Mouse (Mus musculus): ENCODE measurements around the gene Dbf4. TPM values are rescaled to one million over a fixed set of nuclear protein-coding genes. Genes with fewer than 3 reads are reported as not detected.
A peak's percentile ranks its signal among the peaks of the same experiment; 100 is the strongest.

The Dbf4 gene
- polyA plus RNA-seq (2015; fragmentation: Nextera tagmentation; extraction: Ambion mirVana): 27.2 and 30.2 TPM in 2 replicates

- H3K9me3 ChIP-seq: no peaks in the 10 kb centered on the region
- H3K4me2 ChIP-seq: peak within 1 kb of the TSS; percentile 69
- H3K9ac ChIP-seq: peak within 1 kb of the TSS; percentile 81
- WGBS: under 1% methylated on average over 92 of the region's 93 CpGs
- peak within 1 kb of the TSS; percentile 94 for H3K4me3 ChIP-seq
- peak; percentile 96 for ATAC-seq (ENCODE audit: insufficient number of reproducible peaks, low FRiP score, low TSS enrichment, low read depth)
- peaks cover 8% of the 10 kb centered on the region; the same call in 1 of the 2 replicates for H3K36me3 ChIP-seq
- H3K4me1 ChIP-seq: 0 out of 2 replicates have a peak, but pooled peaks cover 4% of the 10 kb centered on the region
- H3K27me3 ChIP-seq: no peaks in the 10 kb centered on the region
- peak within 1 kb of the TSS; percentile 86 for H3K27ac ChIP-seq
Measured at GRCm38 (mm10) chr5:8422157-8422931, at the start of gene Dbf4, which contains the start of gene Slc25a40. Gene Dbf4 (minus strand): TSS chr5:8422716. Gene Slc25a40 (plus strand): TSS chr5:8422850.

GRCm38 (mm10) chr5:8456561-8456960, 34.0 kb upstream of the Dbf4 start:
- Histone ChIP-seq H3K9ac (no peak overlapping the region), H3K27ac (no peak overlapping the region), H3K36me3 (peaks cover 15% of the 10 kb centered on the region), H3K4me2 (no peak overlapping the region), H3K4me3 (no peak overlapping the region), H3K27me3 (no peaks in the 10 kb centered on the region), H3K4me1 (no peaks in the 10 kb centered on the region), H3K9me3 (no peaks in the 10 kb centered on the region)
- ATAC-seq (ENCODE audit: insufficient number of reproducible peaks, low FRiP score, low TSS enrichment, low read depth): no peak
- WGBS: 82% methylated on average over 5 of the region's 5 CpGs

- Histone ChIP-seq H3K27me3 (no peaks in the 10 kb centered on the region), H3K4me3 (no peak overlapping the region), H3K4me1 (no peaks in the 10 kb centered on the region), H3K36me3 (peaks cover 16% of the 10 kb centered on the region), H3K9me3 (no peaks in the 10 kb centered on the region), H3K27ac (no peak overlapping the region), H3K4me2 (no peak overlapping the region), H3K9ac (no peak overlapping the region)
- ATAC-seq (ENCODE audit: insufficient number of reproducible peaks, low FRiP score, low TSS enrichment, low read depth): no peak
Measured at GRCm38 (mm10) chr5:8455565-8455964, 33.0 kb upstream of the Dbf4 start.

GRCm38 (mm10) chr5:8439095-8439494, 16.6 kb upstream of the Dbf4 start:
- H3K4me1 ChIP-seq: no peaks in the 10 kb centered on the region

GRCm38 (mm10) chr5:8437481-8438156, 15.1 kb upstream of the Dbf4 start:
- no peak overlapping the region for H3K9ac ChIP-seq
- no peak for ATAC-seq (ENCODE audit: insufficient number of reproducible peaks, low FRiP score, low TSS enrichment, low read depth)
- no peak overlapping the region for H3K27ac ChIP-seq
- no peak overlapping the region for H3K4me3 ChIP-seq
- no peaks in the 10 kb centered on the region for H3K27me3 ChIP-seq
- no peak overlapping the region for H3K4me2 ChIP-seq
- no peaks in the 10 kb centered on the region for H3K4me1 ChIP-seq
- 87% methylated on average over 5 of the region's 5 CpGs for WGBS
- H3K9me3 ChIP-seq: no peaks in the 10 kb centered on the region
- H3K36me3 ChIP-seq: peaks cover 15% of the 10 kb centered on the region; the same call in 1 of the 2 replicates

More at GRCm38 (mm10) chr5:8439095-8439494, 16.6 kb upstream of the Dbf4 start:
- Histone ChIP-seq H3K27ac (no peak overlapping the region), H3K9me3 (no peaks in the 10 kb centered on the region), H3K9ac (no peak overlapping the region), H3K36me3 (peaks cover 15% of the 10 kb centered on the region; the same call in 1 of the 2 replicates), H3K4me2 (no peak overlapping the region), H3K4me3 (no peak overlapping the region), H3K27me3 (no peaks in the 10 kb centered on the region)
- no peak for ATAC-seq (ENCODE audit: insufficient number of reproducible peaks, low FRiP score, low TSS enrichment, low read depth)
- WGBS: 70% methylated on average over 2 of the region's 2 CpGs

GRCm38 (mm10) chr5:8425899-8426298, 3.4 kb upstream of the Dbf4 start:
- Histone ChIP-seq H3K9ac (no peak overlapping the region), H3K4me3 (no peak overlapping the region), H3K4me1 (0 out of 2 replicates have a peak, but pooled peaks cover 4% of the 10 kb centered on the region), H3K36me3 (no peaks in the 10 kb centered on the region), H3K9me3 (no peaks in the 10 kb centered on the region), H3K4me2 (no peak overlapping the region), H3K27me3 (no peaks in the 10 kb centered on the region), H3K27ac (no peak overlapping the region)
- WGBS: 64% methylated on average over 5 of the region's 5 CpGs
- no peak for ATAC-seq (ENCODE audit: insufficient number of reproducible peaks, low FRiP score, low TSS enrichment, low read depth)

DNA sequence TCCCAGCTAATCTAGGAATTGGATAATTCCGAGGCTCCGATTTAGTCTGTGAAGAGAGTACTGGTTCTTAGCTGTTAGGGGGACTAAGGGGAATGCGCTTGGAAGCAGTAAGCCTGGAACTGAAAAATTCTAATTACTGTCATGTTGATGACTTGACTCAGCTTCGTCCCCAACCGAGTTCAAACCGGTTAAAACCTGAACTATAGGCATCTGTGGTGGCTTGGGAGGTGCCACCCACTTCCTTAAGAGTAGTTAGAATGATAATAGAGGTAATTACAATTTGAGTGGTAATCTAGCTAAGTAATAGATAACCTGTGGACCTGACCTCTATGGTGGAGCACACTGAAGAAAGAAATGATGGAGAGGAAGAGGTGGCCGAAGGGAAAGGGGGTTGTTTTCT, 1.6 kb upstream of the Dbf4 start:
- Histone ChIP-seq H3K4me1 (0 out of 2 replicates have a peak, but pooled peaks cover 4% of the 10 kb centered on the region), H3K36me3 (no peaks in the 10 kb centered on the region), H3K9me3 (no peaks in the 10 kb centered on the region), H3K27me3 (no peaks in the 10 kb centered on the region), H3K4me3 (peak overlapping the region; percentile 94), H3K4me2 (peak overlapping the region; percentile 69), H3K27ac (no peak overlapping the region), H3K9ac (no peak overlapping the region)
- ATAC-seq (ENCODE audit: insufficient number of reproducible peaks, low FRiP score, low TSS enrichment, low read depth): no peak
- WGBS: 26% methylated on average over 7 of the region's 7 CpGs

- no peaks in the 10 kb centered on the region for H3K27me3 ChIP-seq
- peak overlapping the region; percentile 81 for H3K9ac ChIP-seq
- H3K4me3 ChIP-seq: peak overlapping the region; percentile 94
- H3K9me3 ChIP-seq: no peaks in the 10 kb centered on the region
- peak overlapping the region; percentile 69 for H3K4me2 ChIP-seq
- 0 out of 2 replicates have a peak, but pooled peaks cover 4% of the 10 kb centered on the region for H3K4me1 ChIP-seq
- H3K27ac ChIP-seq: peak overlapping the region; percentile 76
- WGBS: under 1% methylated on average over 40 of the region's 40 CpGs
- no peak; the same call in 1 of the 2 replicates for ATAC-seq (ENCODE audit: insufficient number of reproducible peaks, low FRiP score, low TSS enrichment, low read depth)
- H3K36me3 ChIP-seq: no peaks in the 10 kb centered on the region; the same call in 1 of the 2 replicates
Measured at GRCm38 (mm10) chr5:8422932-8423928, 714 bp upstream of the Dbf4 start.

GRCm38 (mm10) chr5:8421424-8421823, 1.1 kb downstream of the Dbf4 start:
- no peak for ATAC-seq (ENCODE audit: insufficient number of reproducible peaks, low FRiP score, low TSS enrichment, low read depth)
- 6% methylated on average over 3 of the region's 3 CpGs for WGBS

DNA sequence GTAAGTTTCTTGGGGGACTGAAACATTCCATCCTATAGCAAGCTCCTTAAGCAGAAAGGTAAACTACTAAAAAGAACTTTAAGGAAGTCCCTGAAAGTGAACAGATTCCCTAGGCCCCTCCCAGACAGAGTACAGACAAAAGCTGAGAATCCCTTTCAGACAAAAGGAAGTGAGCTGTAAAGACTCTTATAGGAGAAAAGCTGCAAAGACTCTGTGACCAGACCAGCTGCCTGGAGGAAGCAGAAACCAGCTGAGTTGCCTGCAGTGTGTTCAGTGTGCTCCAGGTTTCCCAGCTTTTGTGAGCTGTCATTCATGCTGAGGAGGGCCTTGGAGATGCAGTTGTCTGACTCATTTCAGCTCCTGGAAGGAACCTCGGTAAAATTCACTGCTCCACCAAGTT, 5.1 kb downstream of the Dbf4 start:
- ATAC-seq (ENCODE audit: insufficient number of reproducible peaks, low FRiP score, low TSS enrichment, low read depth): no peak
- H3K27ac ChIP-seq: no peak overlapping the region

More at GRCm38 (mm10) chr5:8421424-8421823, 1.1 kb downstream of the Dbf4 start:
- H3K4me2 ChIP-seq: peak overlapping the region; percentile 69
- H3K4me1 ChIP-seq: 0 out of 2 replicates have a peak, but pooled peaks cover 4% of the 10 kb centered on the region
- no peaks in the 10 kb centered on the region for H3K27me3 ChIP-seq
- no peak overlapping the region for H3K9ac ChIP-seq
- peaks cover 9% of the 10 kb centered on the region; the same call in 1 of the 2 replicates for H3K36me3 ChIP-seq
- no peak overlapping the region for H3K27ac ChIP-seq
- H3K9me3 ChIP-seq: no peaks in the 10 kb centered on the region
- peak overlapping the region; percentile 94 for H3K4me3 ChIP-seq

More for the DNA sequence above, 5.1 kb downstream of the Dbf4 start:
- 61% methylated on average over 1 of the region's 1 CpGs for WGBS
- H3K4me2 ChIP-seq: no peak overlapping the region
- peaks cover 12% of the 10 kb centered on the region; the same call in 1 of the 2 replicates for H3K36me3 ChIP-seq
- H3K4me1 ChIP-seq: 0 out of 2 replicates have a peak, but pooled peaks cover 4% of the 10 kb centered on the region
- H3K9ac ChIP-seq: no peak overlapping the region
- no peaks in the 10 kb centered on the region for H3K27me3 ChIP-seq
- no peak overlapping the region for H3K4me3 ChIP-seq
- H3K9me3 ChIP-seq: no peaks in the 10 kb centered on the region

All from limb, embryonic 15.5 days (tissue).